Mouse (Mus musculus): ENCODE results near the gene Gm11541.

- TF ChIP-seq EP300 (IDR thresholded peaks at IDR 0.05; ENCODE audit: low read depth) = no peak
- no peak for TF ChIP-seq CTCF (IDR thresholded peaks at IDR 0.05; ENCODE audit: low read depth)
Observed at GRCm38 (mm10) chr11:94699399-94699798, 4.9 kb downstream of the Gm11541 start.

Measured in heart, postnatal 0 days (tissue).